Mouse (Mus musculus) erythroblast, embryonic 14.5 days (primary cell): Measurements from ENCODE around the gene Fat2.

Source experiments
- GATA1 ChIP-seq: IDR thresholded peaks from 2 replicates; pipeline ENCODE4 v1.6.1; 2012; ENCODE audit warnings: low read length, inconsistent platforms, mixed read lengths
- TAL1 ChIP-seq: IDR thresholded peaks from 3 replicates; pipeline ENCODE4 v1.6.1; 2012; ENCODE audit warnings: low read length, inconsistent platforms, mixed read lengths

DNA sequence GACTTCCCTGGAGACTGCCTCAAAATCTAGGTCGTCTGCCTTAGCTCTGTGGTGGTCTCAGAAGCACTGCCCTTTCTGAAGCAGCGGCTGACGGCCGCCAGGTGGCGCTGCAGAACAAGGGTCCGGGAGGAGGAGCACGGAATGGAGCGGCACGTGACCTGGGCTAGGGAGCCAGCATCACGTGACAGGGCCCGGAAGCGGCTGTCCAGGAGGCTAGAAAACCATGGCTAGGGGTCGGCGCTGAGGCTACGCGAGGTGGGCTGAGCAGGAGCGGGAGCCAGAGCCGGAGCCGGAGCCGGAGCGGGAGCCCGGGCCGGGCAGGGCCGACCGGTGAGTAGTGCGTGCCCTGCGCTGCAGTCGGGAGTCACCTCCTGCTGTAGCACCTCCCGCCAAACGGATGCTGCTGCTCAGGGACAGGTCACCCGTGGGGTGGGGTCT, 132.2 kb downstream of the Fat2 start, which contains the start of gene Slc36a1:
- TF ChIP-seq GATA1: no peak
- TF ChIP-seq TAL1: no peak
